Mouse (Mus musculus) embryonic facial prominence, embryonic 11.5 days (tissue): Measurements from ENCODE around the gene Zfp612. TPM values are rescaled to one million over a fixed set of nuclear protein-coding genes. Genes with fewer than 3 reads are reported as not detected.
A peak's percentile ranks its signal among the peaks of the same experiment; 100 is the strongest.

Source experiments
- ATAC-seq: fragments of 200-750 bp; cut with Nextera tagmentation; replicated peaks from 2 replicates; pipeline ENCODE4 v1.8.0; 2017; ENCODE audit warnings: low read depth; ENCODE audit not compliant: insufficient number of reproducible peaks, low FRiP score, low TSS enrichment
- DNase-seq: peaks from one replicate; pipeline ENCODE4 v3.0.0-alpha.2; 2015; ENCODE audit warnings: low spot score
- H3K27ac ChIP-seq: fragments of 300-500 bp; sonication (generic); replicated peaks from 2 replicates; pipeline ENCODE4 v1.5.1; 2014; ENCODE audit warnings: mild to moderate bottlenecking, low read depth, low read length, control low read depth
- H3K27me3 ChIP-seq: fragments of 300-500 bp; sonication (generic); 2 replicates; pipeline ENCODE4 v1.6.1; 2014; ENCODE audit warnings: mild to moderate bottlenecking, low read length, moderate library complexity, mixed read lengths; ENCODE audit not compliant: control insufficient read depth, insufficient read depth
- H3K36me3 ChIP-seq: fragments of 300-500 bp; sonication (generic); replicated peaks from 2 replicates; pipeline ENCODE4 v1.6.1; 2014; ENCODE audit warnings: low read depth, mild to moderate bottlenecking, low read length, moderate library complexity, mixed read lengths; ENCODE audit not compliant: control insufficient read depth, insufficient read depth
- H3K4me1 ChIP-seq: fragments of 300-500 bp; sonication (generic); 2 replicates; pipeline ENCODE4 v1.6.1; 2014; ENCODE audit warnings: low read length, mixed read lengths; ENCODE audit not compliant: control insufficient read depth, insufficient read depth
- H3K4me2 ChIP-seq: fragments of 300-500 bp; sonication (generic); 2 replicates; pipeline ENCODE4 v1.6.1; 2014; ENCODE audit warnings: low read depth, mild to moderate bottlenecking, control low read depth, low read length, moderate library complexity
- H3K4me3 ChIP-seq: fragments of 300-500 bp; sonication (generic); 2 replicates; pipeline ENCODE4 v1.5.1; 2014; ENCODE audit warnings: low read depth, low read length, control low read depth
- H3K9ac ChIP-seq: fragments of 300-500 bp; sonication (generic); replicated peaks from 2 replicates; pipeline ENCODE4 v1.6.1; 2014; ENCODE audit warnings: mild to moderate bottlenecking, control low read depth, low read length
- H3K9me3 ChIP-seq: fragments of 300-500 bp; sonication (generic); replicated peaks from 2 replicates; pipeline ENCODE4 v1.6.1; 2016; ENCODE audit warnings: mild to moderate bottlenecking, low read length, inconsistent platforms, mixed read lengths; ENCODE audit not compliant: control insufficient read depth
- WGBS: fragments of 180-500 bp; shearing (Covaris S2); extraction: QIAGEN DNeasy Blood & Tissue Kit; methylation state at CpG from one replicate; pipeline ENCODE4 v1.1.7; 2014; 5-methylcytosine and 5-hydroxymethylcytosine counted together
- polyA plus RNA-seq: library from polyadenylated mRNA; unstranded; fragments of >200 nt; fragmentation: Nextera tagmentation; extraction: Ambion mirVana; gene quantifications from 2 replicates; pipeline ENCODE4 v1.2.1, GENCODE M21; 2014

Gene Zfp612
- polyA plus RNA-seq, 1 experiment from 2014 or later, result 9.4 TPM

DNA sequence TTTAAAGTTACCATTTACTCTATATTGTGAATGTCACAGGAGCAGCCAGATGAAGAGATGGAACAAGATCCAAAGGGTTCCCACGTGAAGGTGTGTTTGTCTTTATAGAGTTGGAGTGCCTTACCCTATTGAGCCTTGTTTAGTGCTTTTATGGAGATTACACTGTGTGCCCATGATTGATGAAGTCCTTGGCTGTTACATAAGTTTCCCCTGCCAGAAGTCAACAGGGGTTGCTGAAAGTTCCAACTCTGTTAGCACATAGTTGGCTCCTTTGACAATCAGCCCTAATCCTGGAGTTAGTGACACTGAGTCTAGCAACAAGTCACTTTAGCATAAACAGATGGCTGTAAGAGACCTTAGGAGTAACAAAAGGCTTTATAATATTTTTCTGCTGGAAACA is 12.3 kb downstream of the Zfp612 start:
- no peak for ATAC-seq
- 58% methylated on average over 1 of the region's 1 CpGs for WGBS
- DNase-seq, result no peak

GRCm38 (mm10) chr8:110100907-110101306 is 21.4 kb downstream of the Zfp612 start, which contains the start of gene Gm21964:
Gm21964 (plus strand) TSS chr8:110101207.
- Histone ChIP-seq H3K27ac (no peak within 1 kb of the TSS), H3K4me1 (no peaks in the 10 kb centered on the region), H3K27me3 (no peaks in the 10 kb centered on the region), H3K9me3 (no peaks in the 10 kb centered on the region), H3K36me3 (no peaks in the 10 kb centered on the region), H3K9ac (no peak within 1 kb of the TSS), H3K4me2 (no peak within 1 kb of the TSS), H3K4me3 (no peak within 1 kb of the TSS)
- WGBS, result 88% methylated on average over 12 of the region's 12 CpGs
- ATAC-seq, result no peak
- DNase-seq, result no peak

More for the DNA sequence above, 12.3 kb downstream of the Zfp612 start:
- peaks cover 7% of the 10 kb centered on the region for H3K36me3 ChIP-seq
- no peaks in the 10 kb centered on the region for H3K4me1 ChIP-seq
- H3K27ac ChIP-seq, result no peak overlapping the region
- H3K27me3 ChIP-seq, result no peaks in the 10 kb centered on the region
- H3K9me3 ChIP-seq, result no peaks in the 10 kb centered on the region
- no peak overlapping the region for H3K9ac ChIP-seq
- H3K4me3 ChIP-seq, result no peak overlapping the region
- H3K4me2 ChIP-seq, result no peak overlapping the region

- WGBS, result 93% methylated on average over 15 of the region's 15 CpGs
- Histone ChIP-seq H3K4me3 (no peak overlapping the region), H3K27ac (no peak overlapping the region)
Observed at GRCm38 (mm10) chr8:110101676-110102075, 22.1 kb downstream of the Zfp612 start.

DNA sequence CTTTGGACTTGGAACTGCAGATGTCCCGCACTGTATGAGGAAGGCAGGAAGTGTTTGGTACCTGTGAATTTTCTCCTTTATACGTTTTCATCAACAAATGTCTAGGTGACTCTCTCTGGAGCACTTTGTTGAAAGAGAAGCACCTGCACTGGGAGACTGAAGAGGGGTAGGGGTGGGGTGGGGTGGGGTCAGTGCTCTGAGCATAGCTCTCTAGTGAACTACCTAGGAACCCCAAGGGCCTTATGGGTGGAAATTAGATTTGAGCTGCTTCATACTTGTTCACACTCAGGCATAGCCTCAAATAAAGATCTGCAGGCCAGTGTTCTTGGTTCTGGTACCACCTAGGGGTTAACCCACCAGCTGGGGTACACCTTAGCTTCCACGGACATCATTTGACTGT is 23.1 kb downstream of the Zfp612 start, which contains the start of gene Gm17720:
TSS of gene Gm17720 (minus strand) at position 101 of the 400 bp plus-strand sequence.
- Histone ChIP-seq H3K9me3 (no peaks in the 10 kb centered on the region), H3K27me3 (no peaks in the 10 kb centered on the region), H3K4me3 (no peak within 1 kb of the TSS), H3K36me3 (no peaks in the 10 kb centered on the region), H3K27ac (no peak within 1 kb of the TSS), H3K4me2 (no peak within 1 kb of the TSS), H3K9ac (no peak within 1 kb of the TSS), H3K4me1 (no peaks in the 10 kb centered on the region)
- 90% methylated on average over 3 of the region's 3 CpGs for WGBS
- ATAC-seq (no peak), DNase-seq (no peak)

More at GRCm38 (mm10) chr8:110101676-110102075, 22.1 kb downstream of the Zfp612 start:
- ATAC-seq (no peak), DNase-seq (no peak)
- no peak overlapping the region for H3K4me2 ChIP-seq
- H3K27me3 ChIP-seq, result no peaks in the 10 kb centered on the region
- H3K4me1 ChIP-seq, result no peaks in the 10 kb centered on the region
- H3K9ac ChIP-seq, result no peak overlapping the region
- H3K9me3 ChIP-seq, result no peaks in the 10 kb centered on the region
- no peaks in the 10 kb centered on the region for H3K36me3 ChIP-seq

DNA sequence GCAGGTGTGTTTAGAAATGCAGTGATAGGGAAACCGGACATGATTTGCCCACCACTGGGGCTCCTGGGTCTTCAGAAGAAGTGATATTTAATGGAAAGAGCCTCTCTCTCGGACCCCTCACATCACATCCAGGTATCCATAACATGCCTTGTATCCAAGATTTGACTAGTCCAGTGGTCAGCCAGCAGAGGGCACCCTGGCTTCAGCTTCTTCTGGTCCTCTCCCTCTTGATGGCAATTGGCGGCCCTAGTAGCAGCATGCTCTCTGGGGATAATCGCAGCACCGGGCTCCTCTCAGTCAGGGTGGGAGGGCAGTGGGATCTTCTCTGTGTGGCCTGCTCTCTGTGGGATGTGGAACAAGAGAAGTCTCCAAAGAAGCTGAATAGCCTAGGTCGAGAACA is 40.2 kb downstream of the Zfp612 start:
- Histone ChIP-seq H3K4me3 (no peak overlapping the region), H3K36me3 (no peaks in the 10 kb centered on the region), H3K27ac (no peak overlapping the region), H3K4me1 (no peaks in the 10 kb centered on the region), H3K9ac (no peak overlapping the region), H3K27me3 (no peaks in the 10 kb centered on the region), H3K9me3 (no peaks in the 10 kb centered on the region), H3K4me2 (no peak overlapping the region)
- 37% methylated on average over 6 of the region's 6 CpGs for WGBS
- peak; percentile 21 for DNase-seq
- no peak for ATAC-seq

DNA sequence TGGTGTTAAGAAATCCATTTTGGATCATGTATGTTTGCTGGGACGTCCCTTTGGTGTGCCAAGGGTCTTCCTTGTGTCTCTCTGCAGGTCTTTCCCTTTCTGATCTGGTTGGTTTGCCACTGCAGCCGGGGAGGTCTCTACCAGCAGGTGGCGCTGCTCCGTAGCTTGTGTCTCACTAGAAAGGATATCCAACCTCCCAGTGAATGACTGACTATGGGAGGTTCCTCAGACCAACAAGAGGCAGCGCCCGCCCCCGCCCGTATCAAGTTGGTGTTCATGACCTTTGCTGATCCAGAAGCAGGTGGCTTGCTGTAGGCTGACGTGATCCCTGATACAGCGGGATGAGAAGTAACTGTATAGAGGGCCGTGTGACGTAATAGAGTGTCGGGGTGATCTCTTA is 51.0 kb downstream of the Zfp612 start:
- Histone ChIP-seq H3K36me3 (no peaks in the 10 kb centered on the region), H3K4me1 (no peaks in the 10 kb centered on the region), H3K27me3 (no peaks in the 10 kb centered on the region), H3K9me3 (no peaks in the 10 kb centered on the region), H3K27ac (no peak overlapping the region), H3K9ac (no peak overlapping the region), H3K4me2 (no peak overlapping the region), H3K4me3 (no peak overlapping the region)
- peak; percentile 90 for DNase-seq
- no peak for ATAC-seq
- WGBS, result 25% methylated on average over 13 of the region's 13 CpGs

- H3K4me3 ChIP-seq, result no peak overlapping the region
- H3K36me3 ChIP-seq, result no peaks in the 10 kb centered on the region
- WGBS, result 90% methylated on average over 8 of the region's 8 CpGs
- H3K9ac ChIP-seq, result no peak overlapping the region
- H3K27ac ChIP-seq, result no peak overlapping the region
- H3K27me3 ChIP-seq, result no peaks in the 10 kb centered on the region
- H3K4me2 ChIP-seq, result no peak overlapping the region
- no peak for DNase-seq
- H3K4me1 ChIP-seq, result no peaks in the 10 kb centered on the region
- H3K9me3 ChIP-seq, result no peaks in the 10 kb centered on the region
- ATAC-seq, result no peak
Observed at GRCm38 (mm10) chr8:110134236-110134635, 54.7 kb downstream of the Zfp612 start.

GRCm38 (mm10) chr8:110135515-110135914 is 56.0 kb downstream of the Zfp612 start:
- Histone ChIP-seq H3K9ac (no peak overlapping the region), H3K4me3 (no peak overlapping the region), H3K4me2 (no peak overlapping the region), H3K36me3 (no peaks in the 10 kb centered on the region), H3K9me3 (no peaks in the 10 kb centered on the region), H3K4me1 (no peaks in the 10 kb centered on the region), H3K27ac (no peak overlapping the region), H3K27me3 (no peaks in the 10 kb centered on the region)
- 81% methylated on average over 7 of the region's 7 CpGs for WGBS
- ATAC-seq (no peak), DNase-seq (no peak)
